Mouse (Mus musculus) layer of hippocampus, postnatal 14 days (tissue): ENCODE measurements around the gene Cldn34c4. TPM values are rescaled to one million over a fixed set of nuclear protein-coding genes. Genes with fewer than 3 reads are reported as not detected.

ENCODE experiments used
- DNase-seq, 2 experiments: peaks; one replicate each; pipeline ENCODE4 v3.0.0; 2021 to 2022; ENCODE audit warnings: low spot score in 2 of 2, mixed read lengths in 1 of 2
- long read RNA-seq, 2 experiments: library from polyadenylated mRNA; stranded (forward); transcript quantifications; one replicate each; pipeline ENCODE4 v2.0.0; 2021
- total RNA-seq, 2 experiments: library from RNA; stranded (reverse); gene quantifications; 2 replicates each; pipeline ENCODE4 v1.2.3; 2021

Cldn34c4 gene
- not detected for total RNA-seq
- long read RNA-seq, experiment 1, result 0 reads
- long read RNA-seq, experiment 2, result 0 reads

- no peak for DNase-seq
Observed at GRCm38 (mm10) chrX:127736454-127736853, at the start of gene Cldn34c4. Gene Cldn34c4 (minus strand): TSS chrX:127736554.

GRCm38 (mm10) chrX:127747062-127747461, 10.7 kb upstream of the Cldn34c4 start:
- no peak for DNase-seq
